Mouse (Mus musculus) hindbrain, embryonic 15.5 days (tissue): ENCODE results near the gene Ccdc57. TPM values are rescaled to one million over a fixed set of nuclear protein-coding genes. Genes with fewer than 3 reads are reported as not detected.

Experiments
- ATAC-seq: fragments of 200-750 bp; cut with Nextera tagmentation; 2 replicates; pipeline ENCODE4 v1.8.0; 2017; ENCODE audit warnings: low read depth, moderate number of reproducible peaks, moderate TSS enrichment; ENCODE audit not compliant: low FRiP score
- H3K27ac ChIP-seq: fragments of 300-500 bp; sonication (generic); replicated peaks from 2 replicates; pipeline ENCODE4 v1.5.1; 2015; ENCODE audit warnings: mild to moderate bottlenecking, inconsistent platforms
- H3K27me3 ChIP-seq: fragments of 300-500 bp; sonication (generic); 2 replicates; pipeline ENCODE4 v1.6.1; 2015; ENCODE audit warnings: control low read depth, inconsistent platforms
- H3K36me3 ChIP-seq: fragments of 300-500 bp; sonication (generic); 2 replicates; pipeline ENCODE4 v1.6.1; 2015; ENCODE audit warnings: control low read depth, inconsistent platforms
- H3K4me1 ChIP-seq: fragments of 300-500 bp; sonication (generic); replicated peaks from 2 replicates; pipeline ENCODE4 v1.6.1; 2015; ENCODE audit warnings: control low read depth, inconsistent platforms
- H3K4me2 ChIP-seq: fragments of 300-500 bp; sonication (generic); 2 replicates; pipeline ENCODE4 v1.6.1; 2015; ENCODE audit warnings: moderate library complexity, mild to moderate bottlenecking, inconsistent platforms
- H3K4me3 ChIP-seq: fragments of 300-500 bp; sonication (generic); 2 replicates; pipeline ENCODE4 v1.5.1; 2015; ENCODE audit warnings: mild to moderate bottlenecking, inconsistent platforms
- H3K9ac ChIP-seq: fragments of 300-500 bp; sonication (generic); 2 replicates; pipeline ENCODE4 v1.6.1; 2015; ENCODE audit warnings: inconsistent platforms
- H3K9me3 ChIP-seq: fragments of 300-500 bp; sonication (generic); 2 replicates; pipeline ENCODE4 v1.6.1; 2016; ENCODE audit warnings: control low read depth, inconsistent platforms
- WGBS: fragments of 180-500 bp; shearing (Covaris S2); methylation state at CpG from one replicate; pipeline ENCODE4 v1.1.7; 2015; 5-methylcytosine and 5-hydroxymethylcytosine counted together
- polyA plus RNA-seq: library from polyadenylated mRNA; unstranded; fragments of >200 nt; fragmentation: Nextera tagmentation; extraction: Ambion mirVana; gene quantifications from 2 replicates; pipeline ENCODE4 v1.2.1, GENCODE M21; 2015

The Ccdc57 gene
- polyA plus RNA-seq, 1 experiment from 2014 or later: 6.1 TPM

DNA sequence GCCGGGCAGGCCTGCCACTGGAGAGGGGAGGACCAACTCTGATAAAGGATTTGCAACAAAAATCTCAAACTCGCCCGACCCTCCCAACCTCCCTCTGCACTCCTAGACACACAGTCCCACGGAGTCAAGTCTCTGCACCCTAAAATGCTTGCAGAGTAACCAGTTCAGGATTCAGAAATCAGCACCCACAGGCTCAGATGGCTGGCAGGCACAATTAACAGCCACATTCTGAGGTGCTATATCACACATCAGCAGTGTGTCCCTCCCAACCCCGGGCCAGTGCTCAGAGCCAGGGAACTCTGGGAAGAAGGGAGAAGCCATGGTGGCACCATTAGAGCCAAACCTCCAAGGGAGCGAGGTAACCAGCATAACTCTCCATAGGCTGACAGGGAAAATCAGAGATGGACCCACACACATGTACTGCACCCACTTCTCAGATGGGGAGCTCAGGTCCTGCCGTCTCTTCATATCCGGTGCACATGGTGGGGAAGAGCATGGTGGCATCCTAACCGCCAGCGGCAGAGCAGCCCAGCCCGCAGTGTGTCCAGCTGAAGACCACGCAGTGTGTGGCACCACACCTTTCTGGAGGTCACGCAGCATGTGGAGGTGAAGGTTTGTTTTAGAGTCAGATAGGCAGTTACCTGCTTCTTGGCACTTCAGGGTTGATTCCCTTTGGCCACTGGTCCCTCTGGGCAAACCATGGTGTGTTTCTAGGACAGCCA is 29.5 kb upstream of the Ccdc57 start:
- Histone ChIP-seq H3K36me3 (peaks cover 67% of the 10 kb centered on the region), H3K27ac (no peak overlapping the region), H3K9me3 (no peaks in the 10 kb centered on the region), H3K4me2 (no peak overlapping the region), H3K9ac (no peak overlapping the region), H3K4me1 (peaks cover 8% of the 10 kb centered on the region; the same call in 1 of the 2 replicates), H3K27me3 (no peaks in the 10 kb centered on the region), H3K4me3 (no peak overlapping the region)
- ATAC-seq: no peak
- 92% methylated on average over 13 of the region's 13 CpGs for WGBS

DNA sequence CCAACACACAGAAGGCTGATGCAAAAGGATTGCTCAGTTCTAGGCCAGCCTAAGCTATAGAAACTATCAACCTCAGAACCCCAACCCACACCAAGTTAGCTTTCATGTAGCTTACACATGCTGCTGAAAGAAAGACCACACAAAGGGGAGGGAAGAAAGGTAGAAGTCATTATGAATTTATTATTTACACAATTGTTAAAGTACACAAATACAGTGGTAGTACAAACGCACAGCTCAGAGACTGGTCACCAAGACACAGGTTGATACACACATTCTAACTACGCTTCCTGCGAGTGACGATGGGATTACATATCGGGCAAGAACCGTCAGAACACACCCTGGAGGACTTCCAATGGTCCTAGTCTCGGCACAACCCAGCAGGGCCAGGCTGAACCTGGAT is 28.9 kb upstream of the Ccdc57 start:
- Histone ChIP-seq H3K4me1 (peaks cover 8% of the 10 kb centered on the region; the same call in 1 of the 2 replicates), H3K9ac (no peak overlapping the region), H3K27me3 (no peaks in the 10 kb centered on the region), H3K4me2 (no peak overlapping the region), H3K27ac (no peak overlapping the region), H3K36me3 (peaks cover 66% of the 10 kb centered on the region), H3K9me3 (no peaks in the 10 kb centered on the region), H3K4me3 (no peak overlapping the region)
- no peak for ATAC-seq
- 90% methylated on average over 7 of the region's 7 CpGs for WGBS

DNA sequence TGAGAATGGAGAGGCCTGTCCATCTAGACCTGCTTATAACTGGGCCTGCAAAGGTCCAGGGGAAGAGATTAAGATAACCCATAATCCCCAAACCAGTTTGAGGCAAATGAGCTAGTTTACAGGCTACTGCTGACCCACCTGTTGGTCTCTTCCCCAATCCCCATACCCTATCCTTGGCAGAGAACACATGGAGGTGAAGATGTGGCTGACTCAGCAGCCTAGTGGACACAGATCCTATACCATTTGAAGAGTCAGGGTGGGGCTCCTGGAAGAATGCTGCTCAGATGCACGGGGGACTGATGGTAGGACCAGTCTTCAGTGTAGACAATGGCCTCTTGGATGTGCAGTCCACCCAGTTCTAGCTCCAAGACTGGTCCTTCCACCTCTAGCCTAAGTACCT is 27.6 kb upstream of the Ccdc57 start:
- Histone ChIP-seq H3K27me3 (no peaks in the 10 kb centered on the region), H3K4me2 (no peak overlapping the region), H3K36me3 (peaks cover 54% of the 10 kb centered on the region), H3K9me3 (no peaks in the 10 kb centered on the region), H3K27ac (no peak overlapping the region), H3K4me3 (no peak overlapping the region), H3K4me1 (peaks cover 8% of the 10 kb centered on the region; the same call in 1 of the 2 replicates), H3K9ac (no peak overlapping the region)
- ATAC-seq: no peak
- 71% methylated on average over 1 of the region's 1 CpGs for WGBS

DNA sequence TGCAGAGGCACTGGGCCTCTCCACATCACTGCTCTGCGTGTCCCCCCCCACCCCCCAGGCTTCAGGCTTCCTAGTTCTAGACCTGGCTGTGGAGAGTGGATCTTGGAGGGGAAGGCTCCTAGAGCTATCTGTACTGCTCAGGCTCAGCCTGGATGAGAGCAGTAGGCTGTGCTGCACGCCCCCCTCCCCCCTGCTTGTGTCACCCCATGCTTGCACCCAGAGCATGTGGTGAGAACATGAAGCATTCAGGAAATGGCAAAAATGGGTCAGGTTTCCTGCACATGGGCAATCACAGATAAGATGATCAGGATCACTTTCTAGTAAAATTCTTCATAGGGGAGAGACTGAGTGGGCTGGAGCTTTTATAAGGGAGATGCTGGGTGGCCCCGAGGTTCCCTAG is 26.9 kb upstream of the Ccdc57 start:
- Histone ChIP-seq H3K9me3 (no peaks in the 10 kb centered on the region), H3K4me3 (no peak overlapping the region), H3K4me1 (peaks cover 2% of the 10 kb centered on the region; the same call in 1 of the 2 replicates), H3K27ac (no peak overlapping the region), H3K27me3 (no peaks in the 10 kb centered on the region), H3K4me2 (no peak overlapping the region), H3K9ac (no peak overlapping the region), H3K36me3 (peaks cover 47% of the 10 kb centered on the region)
- 78% methylated on average over 3 of the region's 3 CpGs for WGBS
- no peak for ATAC-seq

DNA sequence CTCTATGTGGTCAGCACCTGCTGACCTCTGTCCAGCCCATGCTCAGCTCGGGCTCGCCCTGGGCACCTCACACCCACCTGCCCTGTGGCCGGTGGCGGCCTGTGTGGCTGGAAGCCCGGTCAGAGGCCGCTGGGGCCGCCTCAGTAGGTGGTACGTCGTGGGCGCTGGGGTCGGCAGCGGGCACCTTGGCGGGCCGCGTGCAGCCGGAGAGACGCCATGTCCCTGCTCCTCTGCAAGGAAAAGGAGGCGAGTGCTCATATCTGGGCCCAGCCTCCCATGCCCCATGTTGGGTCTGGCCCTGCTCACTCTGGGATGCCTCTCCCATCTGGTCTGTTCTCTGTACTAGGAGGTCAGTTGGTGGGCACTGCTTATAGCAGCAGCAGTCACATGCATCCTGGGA is 26.4 kb upstream of the Ccdc57 start:
- 83% methylated on average over 18 of the region's 18 CpGs for WGBS
- Histone ChIP-seq H3K36me3 (peaks cover 42% of the 10 kb centered on the region), H3K4me3 (no peak overlapping the region), H3K4me1 (no peaks in the 10 kb centered on the region), H3K9ac (no peak overlapping the region), H3K9me3 (no peaks in the 10 kb centered on the region), H3K4me2 (no peak overlapping the region), H3K27me3 (no peaks in the 10 kb centered on the region), H3K27ac (no peak overlapping the region)
- no peak for ATAC-seq

DNA sequence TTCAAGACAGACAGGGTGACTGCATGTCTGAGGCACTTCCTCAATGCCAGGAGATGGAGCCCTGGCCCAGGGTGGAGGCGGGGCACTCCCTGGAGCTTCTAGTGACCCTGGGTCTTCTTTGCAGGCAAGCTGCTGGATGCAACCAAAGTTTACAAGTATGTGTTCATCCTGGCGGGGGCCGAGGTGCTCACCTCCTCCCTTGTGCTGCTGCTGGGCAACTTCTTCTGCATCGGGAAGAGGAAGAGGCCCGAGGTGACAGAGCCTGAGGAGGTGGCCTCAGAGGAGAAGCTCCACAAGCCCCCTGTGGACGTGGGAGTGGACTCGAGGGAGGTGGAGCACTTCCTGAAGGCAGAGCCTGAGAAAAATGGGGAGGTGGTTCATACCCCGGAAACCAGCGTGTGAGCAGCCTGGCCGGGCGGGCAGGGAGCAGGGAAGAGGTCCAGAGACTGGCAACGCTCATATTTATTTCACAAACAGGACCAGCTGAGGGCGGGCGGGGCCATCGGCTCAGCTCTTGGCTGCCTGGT is 25.1 kb upstream of the Ccdc57 start:
- H3K4me2 ChIP-seq: no peak overlapping the region
- H3K4me1 ChIP-seq: no peaks in the 10 kb centered on the region
- H3K9ac ChIP-seq: no peak overlapping the region
- H3K36me3 ChIP-seq: peaks cover 29% of the 10 kb centered on the region
- ATAC-seq: no peak
- no peak overlapping the region for H3K27ac ChIP-seq
- H3K9me3 ChIP-seq: no peaks in the 10 kb centered on the region
- H3K4me3 ChIP-seq: no peak overlapping the region
- no peaks in the 10 kb centered on the region for H3K27me3 ChIP-seq
- 77% methylated on average over 15 of the region's 15 CpGs for WGBS

DNA sequence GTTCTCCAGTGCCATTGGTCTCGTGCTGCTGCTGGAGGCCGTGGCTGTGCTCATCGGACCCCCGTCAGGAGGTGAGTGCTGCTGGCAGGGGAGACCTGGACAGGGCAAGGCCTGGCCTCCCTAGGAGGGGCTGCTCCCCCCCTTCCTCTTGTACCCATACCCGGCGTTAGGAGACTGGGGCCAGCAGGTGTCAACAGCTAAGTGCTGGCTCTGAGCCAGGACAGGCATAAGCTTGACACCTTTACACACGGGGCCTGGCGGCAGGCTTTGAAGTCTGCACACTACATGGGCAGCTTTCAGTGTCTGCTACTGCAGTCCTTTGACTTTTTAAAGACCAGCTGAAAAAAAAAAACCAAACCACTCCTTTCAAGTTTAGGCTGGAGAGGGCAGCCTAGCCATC is 24.4 kb upstream of the Ccdc57 start:
- Histone ChIP-seq H3K27me3 (no peaks in the 10 kb centered on the region), H3K27ac (no peak overlapping the region), H3K9ac (no peak overlapping the region), H3K4me3 (no peak overlapping the region), H3K36me3 (peaks cover 22% of the 10 kb centered on the region), H3K9me3 (no peaks in the 10 kb centered on the region), H3K4me2 (no peak overlapping the region), H3K4me1 (no peaks in the 10 kb centered on the region)
- no peak for ATAC-seq
- WGBS: 82% methylated on average over 8 of the region's 8 CpGs

DNA sequence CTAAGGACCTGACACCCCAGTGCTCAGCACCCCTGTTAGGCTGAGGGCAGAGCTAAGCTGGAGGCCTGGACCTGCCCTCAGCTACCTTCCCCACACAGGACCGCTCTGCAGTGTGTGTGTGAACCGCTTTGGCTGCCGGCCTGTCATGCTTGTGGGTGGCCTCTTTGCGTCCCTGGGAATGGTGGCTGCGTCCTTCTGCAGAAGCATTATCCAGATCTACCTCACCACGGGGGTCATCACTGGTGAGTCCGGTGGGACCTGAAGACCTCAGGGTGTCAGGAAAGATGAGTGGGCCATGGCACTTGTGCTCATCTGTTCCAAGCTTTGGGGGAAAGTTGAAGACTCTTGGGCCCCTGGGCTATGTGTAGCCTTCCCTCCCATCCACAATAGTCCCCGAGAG is 23.0 kb upstream of the Ccdc57 start:
- Histone ChIP-seq H3K36me3 (peaks cover 10% of the 10 kb centered on the region), H3K9ac (no peak overlapping the region), H3K4me1 (peaks cover 12% of the 10 kb centered on the region), H3K27me3 (peaks cover under 1% of the 10 kb centered on the region; the same call in 1 of the 2 replicates), H3K27ac (no peak overlapping the region), H3K9me3 (no peaks in the 10 kb centered on the region), H3K4me2 (no peak overlapping the region), H3K4me3 (no peak overlapping the region)
- ATAC-seq: no peak
- 97% methylated on average over 8 of the region's 8 CpGs for WGBS

DNA sequence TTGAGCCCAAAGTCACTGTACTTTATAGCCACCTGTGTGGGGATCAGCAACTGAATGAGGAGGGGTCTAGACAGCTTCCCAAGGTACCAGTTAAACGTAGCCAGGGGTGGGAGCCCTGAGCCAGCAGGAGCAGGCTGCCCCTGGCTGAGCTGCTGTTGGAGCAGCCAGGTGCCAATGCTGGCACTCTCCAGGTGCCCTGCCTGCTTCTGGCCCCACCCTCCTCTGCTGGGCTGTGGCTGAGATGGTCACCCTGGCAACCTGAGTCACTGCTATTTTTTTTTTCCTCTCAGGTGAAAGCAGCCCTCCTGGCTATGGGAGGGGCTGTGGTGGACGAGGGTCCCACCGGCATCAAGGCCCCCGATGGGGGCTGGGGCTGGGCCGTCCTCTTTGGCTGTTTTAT is 22.3 kb upstream of the Ccdc57 start:
- H3K4me3 ChIP-seq: no peak overlapping the region
- ATAC-seq: no peak
- no peaks in the 10 kb centered on the region for H3K9me3 ChIP-seq
- H3K27ac ChIP-seq: no peak overlapping the region
- peaks cover 9% of the 10 kb centered on the region for H3K27me3 ChIP-seq
- 95% methylated on average over 5 of the region's 5 CpGs for WGBS
- no peak overlapping the region for H3K9ac ChIP-seq
- no peak overlapping the region for H3K4me2 ChIP-seq
- H3K4me1 ChIP-seq: peaks cover 19% of the 10 kb centered on the region
- H3K36me3 ChIP-seq: peaks cover 10% of the 10 kb centered on the region

DNA sequence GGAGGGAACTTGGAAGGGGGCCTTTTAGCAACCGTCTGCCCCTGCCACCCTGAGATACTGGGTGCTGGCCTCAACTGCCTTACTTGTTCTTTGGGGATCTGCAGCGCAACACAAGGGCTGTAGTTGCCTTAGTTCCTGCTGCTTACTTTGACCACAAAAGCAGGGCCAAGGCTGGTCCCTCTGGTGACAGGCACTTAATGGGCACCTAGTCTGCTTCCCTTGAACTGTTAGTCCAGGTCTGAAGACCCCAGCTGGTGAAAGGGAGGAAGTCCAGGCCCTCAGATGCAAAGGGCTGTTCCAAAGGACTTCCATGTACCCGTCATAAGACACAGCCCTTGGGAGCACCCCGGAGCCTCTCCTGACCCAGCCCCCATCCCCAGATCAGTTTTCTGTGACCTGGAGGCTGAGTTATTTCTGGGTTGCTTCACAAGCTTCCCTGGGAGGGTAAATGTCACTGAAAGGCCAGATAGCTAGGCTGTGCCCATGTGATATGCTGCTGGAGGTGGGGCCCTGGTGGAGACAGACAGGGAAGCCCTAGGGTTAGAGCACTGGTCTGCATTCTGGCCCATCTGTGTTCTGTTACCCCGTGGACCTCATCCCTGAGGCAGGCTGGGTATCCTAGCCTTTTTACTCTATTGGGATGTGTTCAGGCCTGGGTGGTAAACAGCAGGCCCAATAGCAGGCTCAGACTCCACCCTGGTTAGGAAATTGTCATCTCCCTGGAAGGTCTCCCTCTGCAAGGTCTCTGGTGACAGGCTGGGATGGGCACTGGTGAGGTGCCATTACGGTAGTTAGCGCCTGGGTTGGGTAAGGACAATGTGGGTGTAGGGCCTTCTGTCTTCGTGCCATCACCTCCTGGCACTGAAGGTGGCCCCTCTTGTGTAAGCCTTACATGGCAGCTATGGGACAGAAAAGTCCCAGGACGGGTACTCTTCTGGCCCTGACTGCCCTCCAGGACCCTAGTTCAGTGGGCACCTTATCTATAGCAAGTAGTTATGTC is 19.4 kb upstream of the Ccdc57 start:
- Histone ChIP-seq H3K4me2 (peak overlapping the region; percentile 66), H3K27me3 (peaks cover 33% of the 10 kb centered on the region), H3K4me3 (no peak overlapping the region), H3K9me3 (no peaks in the 10 kb centered on the region), H3K36me3 (peaks cover 6% of the 10 kb centered on the region), H3K27ac (no peak overlapping the region), H3K4me1 (peaks cover 33% of the 10 kb centered on the region), H3K9ac (no peak overlapping the region)
- WGBS: 85% methylated on average over 9 of the region's 9 CpGs
- ATAC-seq: no peak

DNA sequence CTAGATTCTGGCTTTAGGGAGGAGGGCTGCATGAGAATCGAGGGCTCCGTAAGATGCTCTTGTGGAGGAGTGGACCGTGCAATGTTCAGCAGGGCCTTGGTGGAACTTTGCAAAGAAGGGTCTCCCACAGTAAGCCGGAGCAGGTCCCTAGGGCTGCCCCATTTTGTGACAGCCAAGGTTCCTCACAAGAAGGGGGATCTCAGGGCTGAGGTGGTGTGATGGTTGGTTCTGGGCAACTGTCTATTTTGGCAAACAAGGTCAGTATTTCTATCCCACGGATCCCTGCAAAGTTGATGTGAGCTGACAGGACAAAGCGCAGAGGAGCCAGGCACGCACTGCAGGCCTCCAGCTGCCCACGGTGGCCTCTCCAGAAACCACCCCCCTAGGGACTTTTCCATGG is 18.6 kb upstream of the Ccdc57 start:
- Histone ChIP-seq H3K4me1 (peaks cover 33% of the 10 kb centered on the region), H3K4me3 (peak overlapping the region; percentile 42), H3K36me3 (no peaks in the 10 kb centered on the region), H3K27ac (no peak overlapping the region), H3K9me3 (no peaks in the 10 kb centered on the region), H3K4me2 (peak overlapping the region; percentile 66), H3K9ac (peak overlapping the region; percentile 25), H3K27me3 (peaks cover 33% of the 10 kb centered on the region)
- 17% methylated on average over 8 of the region's 8 CpGs for WGBS
- no peak; the same call in 1 of the 2 replicates for ATAC-seq
